Mouse (Mus musculus) C2C12 (cell line): ENCODE data around the gene Actl6a. TPM values are rescaled to one million over a fixed set of nuclear protein-coding genes. Genes with fewer than 3 reads are reported as not detected.
A peak's percentile ranks its signal among the peaks of the same experiment; 100 is the strongest.
"Not testable (repeated sequence)": the region's sequence is repeated elsewhere in the genome, so short reads cannot be mapped to it uniquely, and the experiment has no call there.

Source experiments
- H3K27me3 ChIP-seq: one replicate; pipeline ENCODE4 v1.6.1; 2011; ENCODE audit not compliant: control insufficient read depth, insufficient read depth, insufficient read length
- H3K36me3 ChIP-seq: one replicate; pipeline ENCODE4 v1.6.1; 2011; ENCODE audit not compliant: control insufficient read depth, insufficient read depth
- H3K4me3 ChIP-seq: one replicate; pipeline ENCODE4 v1.5.1; 2011; ENCODE audit warnings: mild to moderate bottlenecking, control low read depth; ENCODE audit not compliant: poor library complexity, insufficient read depth, severe bottlenecking
- H3K79me2 ChIP-seq: one replicate; pipeline ENCODE4 v1.6.1; 2011; ENCODE audit not compliant: control insufficient read depth, insufficient read depth
- H3K79me3 ChIP-seq: one replicate; pipeline ENCODE4 v1.6.1; 2011; ENCODE audit warnings: low read depth, control low read depth
- H3ac ChIP-seq: one replicate; pipeline ENCODE3; 2011; ENCODE audit warnings: low read depth; ENCODE audit not compliant: control insufficient read depth, insufficient read length
- CEBPB ChIP-seq: IDR thresholded peaks from one replicate; pipeline ENCODE4 v1.6.1; 2011; ENCODE audit warnings: low read depth, mild to moderate bottlenecking, control low read depth, moderate library complexity
- CTCF ChIP-seq: IDR thresholded peaks from one replicate; pipeline ENCODE4 v1.5.1; 2011; ENCODE audit not compliant: control insufficient read depth, insufficient read depth, insufficient read length
- FOSL1 ChIP-seq: IDR thresholded peaks from one replicate; pipeline ENCODE4 v1.8.0; 2011; ENCODE audit warnings: mild to moderate bottlenecking, low read length; ENCODE audit not compliant: poor library complexity, insufficient read depth, severe bottlenecking
- MAX ChIP-seq: IDR thresholded peaks from one replicate; pipeline ENCODE4 v1.6.1; 2011; ENCODE audit warnings: mild to moderate bottlenecking, control low read depth
- MYOD1 ChIP-seq: IDR thresholded peaks from one replicate; pipeline ENCODE4 v1.6.1; 2011; ENCODE audit warnings: low read depth; ENCODE audit not compliant: control insufficient read depth, insufficient read length
- MYOG ChIP-seq: IDR thresholded peaks from one replicate; pipeline ENCODE4 v1.6.1; 2011; ENCODE audit not compliant: control insufficient read depth, insufficient read length; ENCODE audit errors: extremely low read depth
- USF1 ChIP-seq: IDR thresholded peaks from one replicate; pipeline ENCODE4 v1.6.1; 2011; ENCODE audit warnings: low read depth, mild to moderate bottlenecking, control low read depth, moderate library complexity
- polyA plus RNA-seq: library from polyadenylated mRNA; unstranded; fragments of >200 nt; fragmentation: generic; extraction: Trizol; gene quantifications from one replicate; pipeline ENCODE4 v1.2.1, GENCODE M21; 2012; ENCODE audit warnings: missing spikeins

The Actl6a gene
- polyA plus RNA-seq, 1 experiment = 77.7 TPM

DNA sequence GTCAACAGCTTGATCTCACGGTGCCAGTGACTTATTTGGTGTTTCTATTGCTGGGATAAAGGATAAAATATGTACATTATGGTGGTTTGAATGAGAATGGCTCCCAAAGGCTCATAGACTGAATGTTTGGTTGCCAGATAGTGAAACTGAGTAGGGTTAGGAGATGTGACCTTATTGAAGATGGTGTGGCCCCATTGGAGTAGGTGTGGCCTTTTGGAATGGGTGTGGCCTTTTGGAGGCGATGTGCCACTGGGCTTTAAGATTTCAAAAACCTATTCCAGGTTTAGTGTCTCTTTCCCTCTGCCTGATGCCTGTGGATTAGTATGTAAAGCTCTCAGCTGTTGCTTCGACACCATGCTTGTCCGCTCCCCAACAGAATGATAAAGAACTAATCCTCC, 10.5 kb upstream of the Actl6a start:
- Histone ChIP-seq H3K36me3 (no peaks in the 10 kb centered on the region), H3K27me3 (no peaks in the 10 kb centered on the region), H3K4me3 (no peak overlapping the region), H3K79me3 (no peaks in the 10 kb centered on the region), H3ac (no peak overlapping the region), H3K79me2 (no peaks in the 10 kb centered on the region)
- TF ChIP-seq CEBPB (no peak), MAX (no peak), FOSL1 (no peak), MYOG (no peak), MYOD1 (no peak), CTCF (no peak), USF1 (no peak)

DNA sequence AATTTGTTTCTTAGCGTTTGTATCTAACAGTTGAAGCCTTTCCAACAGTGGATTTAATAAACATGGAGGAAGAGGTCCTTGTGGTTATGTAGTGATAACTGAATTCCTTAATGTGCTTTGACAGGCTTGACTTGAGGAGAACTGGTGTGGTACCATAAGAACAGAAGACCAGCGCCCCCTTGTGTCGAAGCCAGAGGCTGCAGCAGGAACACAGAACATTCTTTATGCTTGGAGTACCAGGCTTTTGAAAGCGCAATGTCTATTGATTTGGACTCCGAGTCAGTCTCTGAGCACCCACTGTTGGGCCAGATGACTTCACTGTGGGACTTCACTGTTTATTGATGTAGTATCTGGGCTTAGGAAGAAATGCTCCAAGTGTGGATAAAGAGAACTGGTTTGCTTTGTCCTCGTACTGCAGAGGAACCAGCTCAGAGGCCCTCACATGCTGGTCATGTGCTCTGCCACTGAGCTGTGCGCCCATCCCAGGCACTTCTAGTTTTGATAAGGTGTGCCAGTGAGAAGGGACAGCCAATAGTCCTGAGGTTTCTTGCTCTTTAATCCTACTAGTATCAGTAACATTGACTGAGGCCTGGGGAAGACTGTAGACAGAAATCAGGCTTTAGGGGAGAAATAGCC, 7.8 kb upstream of the Actl6a start:
- H3K79me3 ChIP-seq = no peaks in the 10 kb centered on the region
- no peaks in the 10 kb centered on the region for H3K27me3 ChIP-seq
- H3ac ChIP-seq = no peak overlapping the region
- H3K79me2 ChIP-seq = no peaks in the 10 kb centered on the region
- TF ChIP-seq CTCF (peak; percentile 63), USF1 (no peak)
- no peak overlapping the region for H3K4me3 ChIP-seq
- H3K36me3 ChIP-seq = no peaks in the 10 kb centered on the region

- not testable (repeated sequence) for H3ac ChIP-seq, H3K36me3 ChIP-seq, H3K79me3 ChIP-seq, H3K4me3 ChIP-seq, H3K27me3 ChIP-seq, H3K79me2 ChIP-seq
Measured at GRCm38 (mm10) chr3:32704021-32704420, 2.1 kb upstream of the Actl6a start.

DNA sequence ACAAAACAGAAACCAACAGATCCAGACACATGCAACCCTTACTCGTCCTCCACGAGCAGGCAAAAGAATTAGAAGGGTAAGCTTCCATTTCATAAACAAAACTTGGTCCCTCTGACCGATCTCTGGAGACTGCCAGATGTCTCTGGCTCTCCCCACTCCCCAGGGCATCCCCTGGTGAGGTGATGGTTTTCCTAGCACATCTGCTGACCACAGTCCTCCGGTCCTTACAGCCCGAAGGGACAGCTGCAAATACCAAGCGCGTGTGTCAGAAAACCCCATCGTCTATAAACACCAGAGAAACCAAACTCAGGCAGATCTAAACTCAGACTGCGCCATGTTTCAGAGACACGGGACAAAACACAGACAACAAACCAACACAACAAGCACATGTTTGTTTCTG, 1.5 kb upstream of the Actl6a start:
- H3K27me3 ChIP-seq, H3ac ChIP-seq, H3K79me3 ChIP-seq, H3K4me3 ChIP-seq, H3K36me3 ChIP-seq, H3K79me2 ChIP-seq: not testable (repeated sequence)
- peak; percentile 78 for TF ChIP-seq MYOD1

DNA sequence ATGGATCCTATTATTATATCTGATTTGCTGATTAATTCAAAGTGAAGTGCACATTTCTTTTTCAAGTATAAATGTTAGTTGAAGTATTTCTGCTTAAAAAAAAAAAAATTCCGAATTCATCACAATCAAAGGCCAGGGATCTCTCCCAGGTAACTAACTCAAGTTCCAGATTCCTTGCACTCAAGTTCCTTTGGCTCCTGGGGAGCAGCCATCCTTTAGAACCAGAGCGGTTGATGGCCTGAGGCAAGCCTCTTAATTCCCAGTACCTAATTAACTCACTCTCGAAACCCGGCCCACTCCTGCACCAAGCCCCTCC, 1.9 kb downstream of the Actl6a start:
- Histone ChIP-seq H3K36me3 (peaks cover 22% of the 10 kb centered on the region), H3ac (no peak overlapping the region), H3K79me3 (peaks cover 35% of the 10 kb centered on the region), H3K79me2 (peaks cover 44% of the 10 kb centered on the region), H3K27me3 (no peaks in the 10 kb centered on the region), H3K4me3 (peak overlapping the region; percentile 21)
- TF ChIP-seq FOSL1 (no peak), CTCF (no peak), CEBPB (no peak), MYOD1 (no peak), USF1 (no peak), MAX (no peak), MYOG (no peak)

DNA sequence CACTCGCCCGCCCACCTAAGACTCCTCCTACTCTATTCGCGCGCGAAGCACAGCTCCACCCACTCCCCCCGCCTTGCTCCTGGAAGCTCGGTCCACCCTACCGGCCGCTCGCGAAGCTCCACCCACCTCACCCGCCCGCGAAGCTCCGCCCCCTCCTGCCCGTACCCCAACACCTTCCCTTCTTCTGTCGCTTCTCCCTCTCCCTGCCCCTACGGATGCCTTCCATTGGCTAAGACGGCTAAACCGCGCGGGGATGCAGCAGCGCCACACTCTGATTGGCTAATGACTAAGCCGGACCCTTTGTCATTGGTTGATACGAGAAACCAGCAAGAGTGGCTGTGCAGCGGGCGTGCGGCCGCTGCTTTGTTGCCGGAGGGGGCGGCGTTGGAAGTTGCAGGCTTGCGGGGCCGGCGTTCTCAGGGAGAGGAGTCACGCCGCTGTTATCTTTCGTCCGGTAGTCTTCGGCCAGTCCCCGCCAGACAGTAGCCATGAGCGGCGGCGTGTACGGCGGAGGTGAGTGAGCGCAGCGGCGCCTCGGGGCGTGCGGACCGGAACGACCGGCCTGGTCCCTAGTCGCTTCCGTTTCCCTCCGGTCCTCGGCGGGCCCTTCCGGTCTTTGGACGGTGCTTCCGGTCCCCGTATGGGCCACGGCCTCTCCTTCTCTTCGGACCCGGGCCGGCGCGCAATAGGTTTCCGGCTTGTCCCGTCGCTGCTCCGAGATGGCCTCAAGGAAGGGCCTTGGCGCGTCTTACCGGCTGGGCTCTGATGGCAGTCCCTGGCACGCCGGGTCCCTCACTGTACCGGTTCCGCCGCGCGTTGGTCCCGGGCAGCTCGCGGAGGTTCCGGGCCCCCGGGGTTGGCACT, 2.5 kb downstream of the Actl6a start:
- H3K4me3 ChIP-seq = peak overlapping the region; percentile 87
- H3K79me3 ChIP-seq = peaks cover 38% of the 10 kb centered on the region
- TF ChIP-seq MYOD1 = no peak
- no peak for TF ChIP-seq FOSL1
- TF ChIP-seq CEBPB = no peak
- TF ChIP-seq MAX = no peak
- TF ChIP-seq USF1 = no peak
- TF ChIP-seq MYOG = no peak
- no peak for TF ChIP-seq CTCF
- peaks cover 49% of the 10 kb centered on the region for H3K79me2 ChIP-seq
- no peaks in the 10 kb centered on the region for H3K27me3 ChIP-seq
- H3K36me3 ChIP-seq = peaks cover 28% of the 10 kb centered on the region
- H3ac ChIP-seq = peak overlapping the region; percentile 84
